Mouse (Mus musculus) olfactory bulb, adult 2 months (tissue): ENCODE results near the gene Cfap52.

Experiments
- CTCF ChIP-seq: fragments of 200-500 bp; IDR thresholded peaks from 2 replicates; pipeline ENCODE4 v1.5.1; 2012; ENCODE audit warnings: low read depth, mild to moderate bottlenecking, low read length, moderate library complexity; ENCODE audit not compliant: insufficient read depth
- POLR2A ChIP-seq: fragments of 200-500 bp; IDR thresholded peaks from 2 replicates; pipeline ENCODE4 v1.6.1; 2012; ENCODE audit warnings: mild to moderate bottlenecking, low read depth, low read length, moderate library complexity; ENCODE audit not compliant: insufficient read depth

DNA sequence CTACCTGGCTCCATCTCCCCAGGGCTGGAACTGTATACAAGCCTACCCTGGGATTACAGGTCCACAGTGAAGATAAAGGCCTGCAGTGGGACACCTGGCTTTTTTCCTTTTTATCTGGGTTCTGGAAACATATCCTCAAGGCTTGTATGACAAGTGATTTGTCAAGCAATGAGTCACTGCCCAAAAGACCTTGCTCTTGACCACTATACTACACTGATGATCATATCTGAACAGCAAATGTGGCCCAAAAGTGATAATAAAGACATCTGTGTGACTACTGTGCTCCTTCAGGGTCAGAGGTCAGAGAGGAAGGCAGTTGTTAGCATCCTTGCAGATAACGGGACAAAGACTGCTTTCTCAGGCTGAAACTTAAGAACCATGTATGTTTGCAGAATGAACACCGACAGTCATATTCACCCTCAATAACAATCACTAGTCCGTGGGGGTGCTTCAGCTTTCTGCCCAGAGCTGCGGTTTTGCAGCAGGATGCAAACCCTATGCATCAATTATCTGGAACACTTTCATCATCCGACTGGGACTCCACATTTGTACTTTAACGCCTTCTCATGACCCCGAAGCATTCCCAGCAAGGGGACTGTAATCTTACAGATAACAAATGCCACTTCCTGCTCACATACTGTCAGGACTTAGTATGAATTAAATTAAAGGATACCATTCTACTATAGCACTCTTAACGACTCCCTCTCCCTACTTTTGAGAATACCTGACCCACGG lies 45.1 kb downstream of the Cfap52 start:
- TF ChIP-seq CTCF: no peak
- TF ChIP-seq POLR2A: no peak
